Mouse (Mus musculus) kidney, embryonic 16.5 days (tissue): ENCODE measurements around the gene Mrps33. TPM values are rescaled to one million over a fixed set of nuclear protein-coding genes. Genes with fewer than 3 reads are reported as not detected.
A peak's percentile ranks its signal among the peaks of the same experiment; 100 is the strongest.

Source experiments
- ATAC-seq: fragments of 200-750 bp; cut with Nextera tagmentation; 2 replicates; pipeline ENCODE4 v1.8.0; 2017; ENCODE audit warnings: moderate TSS enrichment; ENCODE audit not compliant: low FRiP score, low TSS enrichment
- H3K27ac ChIP-seq: fragments of 300-500 bp; sonication (generic); 2 replicates; pipeline ENCODE4 v1.5.1; 2014; ENCODE audit warnings: low read length
- H3K27me3 ChIP-seq: fragments of 300-500 bp; sonication (generic); 2 replicates; pipeline ENCODE4 v1.6.1; 2014; ENCODE audit warnings: low read length, control low read depth, mixed read lengths; ENCODE audit not compliant: insufficient read depth
- H3K36me3 ChIP-seq: fragments of 300-500 bp; sonication (generic); 2 replicates; pipeline ENCODE4 v1.6.1; 2014; ENCODE audit warnings: low read length, control low read depth, mixed read lengths; ENCODE audit not compliant: insufficient read depth
- H3K4me1 ChIP-seq: fragments of 300-500 bp; sonication (generic); 2 replicates; pipeline ENCODE4 v1.6.1; 2014; ENCODE audit warnings: low read length, control low read depth, mixed read lengths; ENCODE audit not compliant: insufficient read depth
- H3K4me2 ChIP-seq: fragments of 300-500 bp; sonication (generic); replicated peaks from 2 replicates; pipeline ENCODE4 v1.6.1; 2014; ENCODE audit warnings: low read depth, low read length
- H3K4me3 ChIP-seq: fragments of 300-500 bp; sonication (generic); 2 replicates; pipeline ENCODE4 v1.5.1; 2014; ENCODE audit warnings: mild to moderate bottlenecking, low read length
- H3K9ac ChIP-seq: fragments of 300-500 bp; sonication (generic); replicated peaks from 2 replicates; pipeline ENCODE4 v1.6.1; 2014; ENCODE audit warnings: low read length
- H3K9me3 ChIP-seq: fragments of 300-500 bp; sonication (generic); 2 replicates; pipeline ENCODE4 v1.6.1; 2016; ENCODE audit warnings: low read length, control low read depth
- WGBS: fragments of 180-500 bp; shearing (Covaris S2); extraction: QIAGEN DNeasy Blood & Tissue Kit; methylation state at CpG from one replicate; pipeline ENCODE4 v1.1.7; 2014; 5-methylcytosine and 5-hydroxymethylcytosine counted together
- polyA plus RNA-seq: library from polyadenylated mRNA; unstranded; fragments of >200 nt; fragmentation: Nextera tagmentation; extraction: Ambion mirVana; gene quantifications from 2 replicates; pipeline ENCODE4 v1.2.1, GENCODE M21; 2015

Mrps33 gene
- 158 and 166 TPM in 2 replicates for polyA plus RNA-seq

DNA sequence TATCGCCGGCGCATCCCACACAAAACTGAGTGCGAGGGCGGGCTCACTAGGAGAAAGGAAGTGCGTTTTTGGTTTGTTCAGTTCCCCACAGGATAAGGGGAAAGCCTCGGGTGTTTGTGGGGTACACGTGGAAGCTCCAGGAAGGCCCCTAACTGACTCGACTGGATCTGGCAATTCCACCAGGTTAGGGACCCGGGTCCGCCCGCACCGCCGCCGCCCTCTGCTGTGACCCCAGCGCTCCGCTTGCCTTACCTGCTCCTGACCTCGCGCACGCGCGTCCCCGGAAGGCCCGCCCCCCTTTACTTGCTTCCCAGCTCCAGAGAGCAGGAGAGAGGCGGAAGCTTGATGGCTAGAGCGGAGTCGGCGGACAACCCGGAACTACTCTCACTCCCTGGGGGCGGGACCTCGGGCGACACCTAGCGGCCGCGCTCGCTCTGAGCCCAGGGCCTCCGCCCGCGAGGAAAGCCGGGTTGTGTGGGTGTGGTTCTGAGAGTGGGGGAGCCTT lies at the start of gene Mrps33:
Gene Mrps33 (minus strand): TSS at position 377 of the 505 bp plus-strand sequence.
- peaks cover 7% of the 10 kb centered on the region; the same call in 1 of the 2 replicates for H3K4me1 ChIP-seq
- peak within 1 kb of the TSS; percentile 79 for H3K4me2 ChIP-seq
- 1% methylated on average over 38 of the region's 40 CpGs for WGBS
- H3K9ac ChIP-seq: peak within 1 kb of the TSS; percentile 82
- H3K4me3 ChIP-seq: peak within 1 kb of the TSS; percentile 65
- no peaks in the 10 kb centered on the region for H3K27me3 ChIP-seq
- peak; percentile 99 for ATAC-seq
- H3K36me3 ChIP-seq: no peaks in the 10 kb centered on the region
- peak within 1 kb of the TSS; percentile 63 for H3K27ac ChIP-seq
- no peaks in the 10 kb centered on the region for H3K9me3 ChIP-seq

DNA sequence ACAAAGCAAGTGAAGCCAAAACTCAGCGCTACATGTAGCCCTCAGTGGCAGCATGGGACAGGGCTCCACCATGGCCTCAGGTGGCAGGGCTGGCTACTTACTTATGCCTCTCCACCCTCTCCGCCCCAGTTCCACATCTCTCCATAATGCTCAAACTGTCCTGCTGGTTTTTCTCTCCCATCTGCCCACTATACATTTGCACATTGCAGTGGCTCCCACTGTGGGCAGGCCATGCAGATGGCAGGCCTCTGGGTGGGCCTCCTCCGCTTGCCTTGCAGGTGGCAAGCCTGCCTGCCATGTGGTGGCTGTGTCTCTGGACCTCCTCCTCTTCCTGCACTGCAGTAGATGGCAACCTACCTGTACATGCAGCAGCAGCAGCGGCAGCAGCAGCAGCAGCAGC lies 38.9 kb upstream of the Mrps33 start:
- Histone ChIP-seq H3K9ac (no peak overlapping the region), H3K4me2 (no peak overlapping the region), H3K4me3 (no peak overlapping the region), H3K27ac (no peak overlapping the region), H3K36me3 (no peaks in the 10 kb centered on the region), H3K4me1 (no peaks in the 10 kb centered on the region), H3K9me3 (no peaks in the 10 kb centered on the region), H3K27me3 (no peaks in the 10 kb centered on the region)
- 91% methylated on average over 4 of the region's 4 CpGs for WGBS
- no peak for ATAC-seq

DNA sequence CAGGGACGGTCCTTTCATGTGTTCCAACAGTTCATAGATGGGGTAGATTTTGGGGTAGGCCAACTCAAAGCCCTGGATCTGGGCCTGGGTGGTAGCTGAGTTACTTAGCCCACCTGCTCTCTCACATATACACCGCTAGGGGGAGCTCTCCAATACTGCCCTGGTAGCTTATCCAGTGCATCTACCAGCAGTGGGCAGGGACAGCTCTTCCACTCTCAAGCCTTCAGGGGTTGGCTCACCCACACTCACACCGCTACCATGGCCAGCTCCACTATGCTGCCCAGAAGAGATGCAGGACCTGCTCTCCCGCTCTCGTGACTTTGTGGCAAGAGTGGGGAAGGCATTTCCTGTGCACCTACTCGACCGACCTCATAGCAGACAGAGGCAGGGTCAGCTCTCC lies 38.0 kb upstream of the Mrps33 start:
- Histone ChIP-seq H3K4me1 (no peaks in the 10 kb centered on the region), H3K4me3 (no peak overlapping the region), H3K27me3 (no peaks in the 10 kb centered on the region), H3K9me3 (no peaks in the 10 kb centered on the region), H3K9ac (no peak overlapping the region), H3K4me2 (no peak overlapping the region), H3K36me3 (no peaks in the 10 kb centered on the region), H3K27ac (no peak overlapping the region)
- peak; percentile 42; the same call in 1 of the 2 replicates for ATAC-seq
- WGBS: 42% methylated on average over 7 of the region's 7 CpGs

DNA sequence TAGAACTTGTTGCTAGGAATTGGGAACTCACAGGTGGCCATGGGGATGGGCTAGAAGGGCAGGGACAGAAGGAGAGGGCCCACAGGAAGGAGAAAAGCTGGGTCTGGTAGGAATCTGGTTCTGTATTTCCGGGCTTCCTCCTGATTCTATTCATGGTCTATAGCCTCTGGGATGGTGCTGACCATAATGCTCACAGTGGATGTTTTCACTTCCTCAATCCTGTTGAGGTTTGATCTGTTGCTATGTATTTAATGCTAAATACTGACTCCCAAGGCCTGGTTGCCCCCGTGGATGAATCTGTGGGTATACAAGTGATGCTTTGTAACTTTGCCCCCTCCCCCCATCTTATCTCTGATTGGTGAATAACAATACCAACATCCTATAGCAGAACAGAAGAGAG lies 36.8 kb upstream of the Mrps33 start:
- no peak overlapping the region for H3K4me2 ChIP-seq
- H3K4me3 ChIP-seq: no peak overlapping the region
- WGBS: 68% methylated on average over 2 of the region's 2 CpGs
- ATAC-seq: no peak
- peaks cover 3% of the 10 kb centered on the region; the same call in 1 of the 2 replicates for H3K9me3 ChIP-seq
- H3K9ac ChIP-seq: no peak overlapping the region
- no peaks in the 10 kb centered on the region for H3K27me3 ChIP-seq
- no peaks in the 10 kb centered on the region for H3K4me1 ChIP-seq
- H3K36me3 ChIP-seq: no peaks in the 10 kb centered on the region
- H3K27ac ChIP-seq: no peak overlapping the region

DNA sequence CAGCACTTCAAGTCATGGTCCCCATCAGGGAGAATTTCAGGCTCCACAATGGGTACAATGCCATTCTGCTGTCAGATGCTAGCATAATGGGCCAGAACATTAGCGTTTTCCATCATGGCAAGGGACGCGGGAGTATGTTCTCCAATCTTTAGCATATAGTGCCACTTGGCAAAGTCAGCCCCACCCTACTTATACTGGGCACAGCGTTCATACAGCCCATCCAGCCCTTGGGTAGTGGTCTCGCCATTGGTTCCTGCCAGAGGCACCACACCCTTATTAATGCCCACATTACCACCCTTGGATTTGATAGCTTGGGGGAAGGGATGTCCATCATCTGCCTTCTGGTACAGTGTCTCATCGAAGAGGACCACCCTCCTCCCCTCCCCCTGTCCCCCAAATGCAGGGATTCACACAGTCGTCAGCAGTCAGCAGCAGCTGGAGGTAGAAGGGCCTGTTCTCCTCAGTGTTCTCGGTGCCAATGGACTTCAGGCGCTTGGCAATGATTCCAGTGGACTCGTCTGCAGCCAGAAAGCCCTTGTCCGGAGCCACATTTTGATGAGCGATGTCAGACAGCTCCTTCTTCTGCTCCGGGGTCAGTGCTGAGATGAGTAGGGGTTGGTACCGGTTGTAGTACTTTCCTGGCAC lies 33.0 kb upstream of the Mrps33 start:
- H3K36me3 ChIP-seq: no peaks in the 10 kb centered on the region
- no peak for ATAC-seq
- H3K9ac ChIP-seq: no peak overlapping the region
- no peak overlapping the region for H3K4me2 ChIP-seq
- peaks cover 3% of the 10 kb centered on the region; the same call in 1 of the 2 replicates for H3K9me3 ChIP-seq
- H3K4me3 ChIP-seq: no peak overlapping the region
- H3K27me3 ChIP-seq: no peaks in the 10 kb centered on the region
- WGBS: 85% methylated on average over 14 of the region's 14 CpGs
- no peak overlapping the region for H3K27ac ChIP-seq
- no peaks in the 10 kb centered on the region for H3K4me1 ChIP-seq

DNA sequence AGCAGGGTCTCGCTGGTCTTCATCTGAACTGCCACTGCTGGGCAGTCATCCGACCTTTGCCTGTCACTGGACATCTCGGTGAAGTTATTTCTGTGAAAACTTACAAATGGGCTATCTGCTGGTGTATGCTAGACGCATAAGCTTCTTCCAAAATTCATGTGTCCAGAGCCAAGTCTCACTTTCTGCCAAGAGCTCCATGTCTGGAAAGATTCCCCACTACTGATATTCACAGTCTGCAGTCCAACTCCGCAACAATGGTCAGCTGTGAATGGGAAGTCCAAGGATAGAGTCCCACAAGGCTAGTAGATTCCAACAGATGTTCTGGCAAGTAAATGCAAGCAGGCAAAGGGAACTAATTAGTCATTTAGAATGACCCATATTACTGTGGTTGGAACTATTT lies 17.9 kb upstream of the Mrps33 start:
- 86% methylated on average over 5 of the region's 5 CpGs for WGBS
- H3K36me3 ChIP-seq: no peaks in the 10 kb centered on the region
- H3K4me3 ChIP-seq: no peak overlapping the region
- no peak overlapping the region for H3K27ac ChIP-seq
- no peak overlapping the region for H3K4me2 ChIP-seq
- no peak overlapping the region for H3K9ac ChIP-seq
- no peaks in the 10 kb centered on the region for H3K27me3 ChIP-seq
- ATAC-seq: no peak
- no peaks in the 10 kb centered on the region for H3K9me3 ChIP-seq
- no peaks in the 10 kb centered on the region for H3K4me1 ChIP-seq

DNA sequence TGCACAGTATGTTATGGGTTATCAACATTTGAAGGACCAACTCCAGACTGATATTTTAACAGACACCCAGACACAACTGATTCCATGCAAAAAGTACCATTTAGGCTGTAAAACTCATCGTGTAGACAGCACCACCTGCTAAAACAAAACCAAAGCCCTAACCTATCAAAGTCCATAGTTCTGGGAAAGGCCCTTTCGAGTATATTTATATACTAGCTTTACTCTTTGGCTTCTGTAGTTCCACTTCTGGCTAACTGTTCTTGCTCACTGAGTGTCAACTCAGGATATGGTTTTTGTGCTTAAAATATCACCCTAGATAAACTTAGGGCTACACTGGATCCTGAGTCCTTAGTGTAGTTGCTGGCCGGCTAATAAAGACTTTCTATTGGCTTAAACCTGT lies 10.5 kb upstream of the Mrps33 start:
- no peak overlapping the region for H3K4me3 ChIP-seq
- no peak overlapping the region for H3K4me2 ChIP-seq
- no peaks in the 10 kb centered on the region for H3K36me3 ChIP-seq
- no peak overlapping the region for H3K27ac ChIP-seq
- H3K9ac ChIP-seq: no peak overlapping the region
- 73% methylated on average over 3 of the region's 3 CpGs for whole genome bisulfite sequencing
- ATAC-seq: no peak
- H3K27me3 ChIP-seq: no peaks in the 10 kb centered on the region
- H3K9me3 ChIP-seq: no peaks in the 10 kb centered on the region
- H3K4me1 ChIP-seq: no peaks in the 10 kb centered on the region

DNA sequence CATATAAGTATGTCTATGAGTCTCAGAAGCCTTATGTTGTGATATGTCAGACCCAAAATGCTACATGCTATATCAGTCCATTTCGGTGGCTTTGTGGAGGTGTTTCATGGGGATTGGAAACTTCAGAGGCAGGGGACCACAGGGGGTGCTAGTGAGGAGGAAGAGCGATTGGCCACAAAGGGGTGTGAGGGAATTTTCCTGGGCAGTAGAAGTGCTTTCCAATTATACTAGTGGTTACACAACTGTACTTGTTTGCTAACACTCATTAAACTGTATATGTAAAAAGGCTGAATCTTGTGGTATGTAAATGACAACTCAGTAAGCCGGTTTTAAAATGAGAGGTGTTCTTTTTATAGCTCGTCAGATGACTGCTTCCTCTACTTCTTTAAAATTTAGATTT lies 8.1 kb upstream of the Mrps33 start:
- Histone ChIP-seq H3K27ac (no peak overlapping the region), H3K27me3 (no peaks in the 10 kb centered on the region)
- 55% methylated on average over 4 of the region's 4 CpGs for WGBS

DNA sequence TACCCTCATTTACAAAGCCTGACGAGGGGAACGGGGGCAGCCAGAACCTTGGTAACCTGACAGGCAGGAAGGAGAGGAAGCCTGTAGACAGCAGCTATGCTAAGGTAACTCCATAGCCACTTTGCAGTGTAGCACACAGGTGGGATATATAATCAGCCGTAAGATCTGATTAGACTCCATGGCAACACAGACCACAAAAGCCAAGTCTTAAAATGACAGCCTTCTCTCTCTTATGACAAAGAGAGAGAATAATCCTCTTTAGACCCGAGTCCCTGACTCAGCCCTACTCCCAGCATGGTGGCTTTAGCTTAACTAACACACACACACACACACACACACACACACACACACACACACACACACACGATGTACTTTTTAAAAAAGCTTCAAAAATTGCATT lies 2.3 kb downstream of the Mrps33 start:
- 55% methylated on average over 5 of the region's 5 CpGs for WGBS

More for the DNA sequence above, 8.1 kb upstream of the Mrps33 start:
- Histone ChIP-seq H3K4me3 (no peak overlapping the region), H3K4me1 (no peaks in the 10 kb centered on the region), H3K9me3 (no peaks in the 10 kb centered on the region), H3K9ac (no peak overlapping the region), H3K4me2 (no peak overlapping the region), H3K36me3 (no peaks in the 10 kb centered on the region)
- no peak for ATAC-seq

DNA sequence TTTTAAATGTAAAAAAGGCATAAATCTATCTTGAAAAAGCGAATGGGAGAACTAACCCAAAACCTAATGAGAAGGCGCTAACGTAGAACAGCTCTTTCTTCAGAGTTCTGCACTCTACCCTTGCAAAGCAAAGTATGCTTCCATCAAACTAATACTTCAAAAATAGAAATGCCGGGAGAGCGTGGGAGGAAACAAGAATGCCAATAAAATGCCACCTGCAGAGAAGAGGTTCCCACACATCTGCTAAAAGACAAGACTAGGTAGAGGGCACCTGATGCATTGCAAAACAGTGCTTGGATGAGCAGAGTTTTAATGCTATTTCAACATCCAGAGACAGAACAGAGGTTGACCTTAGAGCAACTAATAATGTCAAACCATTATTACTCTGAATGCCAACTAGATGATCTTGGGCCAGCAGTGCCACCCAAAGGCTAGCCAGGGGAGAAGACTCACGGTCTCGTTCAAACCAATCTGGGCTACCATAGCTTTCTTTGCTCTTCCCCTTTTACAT lies 3.7 kb downstream of the Mrps33 start:
- H3K36me3 ChIP-seq: peaks cover 5% of the 10 kb centered on the region; the same call in 1 of the 2 replicates
- 89% methylated on average over 7 of the region's 7 CpGs for WGBS
- no peaks in the 10 kb centered on the region for H3K9me3 ChIP-seq
- no peak overlapping the region for H3K27ac ChIP-seq
- no peak overlapping the region for H3K4me2 ChIP-seq
- ATAC-seq: no peak
- H3K27me3 ChIP-seq: no peaks in the 10 kb centered on the region
- H3K9ac ChIP-seq: no peak overlapping the region
- no peak overlapping the region for H3K4me3 ChIP-seq
- peaks cover 7% of the 10 kb centered on the region; the same call in 1 of the 2 replicates for H3K4me1 ChIP-seq

More for the DNA sequence above, 2.3 kb downstream of the Mrps33 start:
- H3K27me3 ChIP-seq: no peaks in the 10 kb centered on the region
- H3K4me3 ChIP-seq: no peak overlapping the region
- no peak overlapping the region for H3K27ac ChIP-seq
- H3K9ac ChIP-seq: no peak overlapping the region
- H3K4me1 ChIP-seq: peaks cover 7% of the 10 kb centered on the region; the same call in 1 of the 2 replicates
- 0 out of 2 replicates have a peak, but pooled peaks cover 3% of the 10 kb centered on the region for H3K36me3 ChIP-seq
- ATAC-seq: no peak
- H3K4me2 ChIP-seq: no peak overlapping the region
- H3K9me3 ChIP-seq: no peaks in the 10 kb centered on the region
